Mouse (Mus musculus): ENCODE data around the gene Mpig6b.

GRCm38 (mm10) chr17:35060071-35060470 lies 5.9 kb downstream of the Mpig6b start:
- TF ChIP-seq POLR2A (IDR thresholded peaks at IDR 0.05; ENCODE audit: low read depth, low read length), result no peak
- TF ChIP-seq CTCF (IDR thresholded peaks at IDR 0.05; ENCODE audit: extremely low read depth, insufficient read length, insufficient replicate concordance, low read depth, low read length), result no peak

Measured in small intestine, adult 2 months (tissue).